Comparison of ENCODE assay signal across 11 mouse cellular contexts in genomic region chr7:24371012-24371808, GRCm38 (mm10). TPM values are rescaled to one million over a fixed set of nuclear protein-coding genes. Genes with fewer than 3 reads are reported as not detected.
DNase-seq lines count a peak whose midpoint lies in the region; ATAC-seq and TF ChIP-seq lines count a peak whose summit lies in the region.
"Had no signal": no experiment of that assay in that cellular context is flagged by ENCODE, and none has a peak within 500 bp of the region (broad histone marks: within the 10 kb centered on the region; RNA-seq: fewer than 3 reads in every experiment).

No protein-coding gene starts in this region.

- H3K4me2 ChIP-seq in heart, embryonic 15.5 days = 0 out of 2 replicates have a peak overlapping the region, but pooled peaks have one; percentile 16
- H3K4me2 ChIP-seq in myocyte (ENCODE audit: low read depth) = peak overlapping the region; percentile 86
- H3K4me2 ChIP-seq: midbrain, embryonic 13.5 days had no signal

- H3K79me2 ChIP-seq in myocyte (ENCODE audit: control insufficient read depth, insufficient read depth) = peaks cover 33% of the 10 kb centered on the region

- H3K36me3 ChIP-seq in heart, embryonic 15.5 days = no peaks in the 10 kb centered on the region
- H3K36me3 ChIP-seq in myocyte (ENCODE audit: control insufficient read depth, insufficient read depth) = no peaks in the 10 kb centered on the region
- H3K36me3 ChIP-seq: midbrain, embryonic 13.5 days had no signal

- peak overlapping the region; percentile 59 for H3ac ChIP-seq in myocyte (ENCODE audit: control insufficient read depth, insufficient read length)

- 56% methylated on average over 7 of the region's 7 CpGs for WGBS in heart, embryonic 15.5 days

- peaks cover 11% of the 10 kb centered on the region for H3K4me1 ChIP-seq in heart, embryonic 15.5 days (replicated peaks)

- H3K9ac ChIP-seq in heart, embryonic 15.5 days = no peak overlapping the region
- H3K9ac ChIP-seq: midbrain, embryonic 13.5 days had no signal

- no peak for TF ChIP-seq POLR2A in myocyte (IDR thresholded peaks at IDR 0.05; ENCODE audit: insufficient read length, low read depth)

- no peaks in the 10 kb centered on the region for H3K9me3 ChIP-seq in heart, embryonic 15.5 days (replicated peaks)
- H3K9me3 ChIP-seq: midbrain, embryonic 13.5 days had no signal

- H3K27ac ChIP-seq in heart, embryonic 15.5 days = no peak overlapping the region
- H3K27ac ChIP-seq: midbrain, embryonic 13.5 days had no signal

- no peak for DNase-seq in heart, adult 9 months (ENCODE audit: low spot score in 2 of 2)
- peak; percentile 51 for DNase-seq in CD4-positive helper T cell, adult 2 months (ENCODE audit: low read depth, low spot score)
- DNase-seq in urinary bladder, adult 2 months (ENCODE audit: low spot score) = no peak
- DNase-seq in cerebellum, adult 9-11 months = no peak
- no peak for DNase-seq in adrenal gland, postnatal 36 days
- DNase-seq: cerebellum, adult 8-10 months; kidney, adult 2 months had no signal

- no peak for ATAC-seq in heart, embryonic 15.5 days (replicated peaks; ENCODE audit: insufficient number of reproducible peaks, insufficient read depth, low FRiP score, low read depth)
- peak; percentile 66 for ATAC-seq in erythroblast, adult 5-6 weeks (replicated peaks; ENCODE audit: low FRiP score, poor library complexity, severe bottlenecking)
- ATAC-seq: midbrain, embryonic 13.5 days had no signal

- H3K4me3 ChIP-seq in heart, embryonic 15.5 days = peak overlapping the region; percentile 32; the same call in 1 of the 2 replicates
- peak overlapping the region; percentile 56 for H3K4me3 ChIP-seq in myocyte
- H3K4me3 ChIP-seq: midbrain, embryonic 13.5 days had no signal

- no peaks in the 10 kb centered on the region for H3K27me3 ChIP-seq in heart, embryonic 15.5 days
- no peaks in the 10 kb centered on the region for H3K27me3 ChIP-seq in myocyte (ENCODE audit: control insufficient read depth, insufficient read depth, insufficient read length)
- H3K27me3 ChIP-seq: midbrain, embryonic 13.5 days had no signal

TF ChIP-seq in myocyte, 11 proteins besides CTCF, POLR2A, EP300 and RAD21:
- TF ChIP-seq MAX (IDR thresholded peaks at IDR 0.05; ENCODE audit: low read depth) (no peak), POLR2AphosphoS2 (IDR thresholded peaks at IDR 0.05; ENCODE audit: insufficient read length, low read depth) (no peak), REST (IDR thresholded peaks at IDR 0.05; ENCODE audit: insufficient read depth, insufficient read length) (no peak), MYOD1 (IDR thresholded peaks at IDR 0.05; ENCODE audit: control insufficient read depth in 1 of 3, insufficient read length in 2 of 3, low read depth in 2 of 3) (no peak), E2F4 (IDR thresholded peaks at IDR 0.05; ENCODE audit: insufficient read depth) (no peak)
TF ChIP-seq in myocyte: peak in this region for 0.

RNA-seq across cellular contexts. Expression of gene Kcnn4, which starts 1.1 kb away (rescaled TPM):
- 1.7 and 8.5 TPM in 2 replicates for polyA plus RNA-seq in heart, embryonic 15.5 days (2015; fragmentation: Nextera tagmentation; extraction: Ambion mirVana)
- total RNA-seq in erythroblast, adult 5-6 weeks (2015; ENCODE audit: low replicate concordance) = 102 and 125 TPM in 2 replicates
- 244 and 272 TPM in 2 replicates for total RNA-seq in erythroblast, adult 5-6 weeks (2017; ENCODE audit: low replicate concordance)
- polyA plus RNA-seq in myocyte (2012; fragmentation: generic; extraction: Trizol) = 37.4 TPM
- 47.4 and 50.6 TPM in 2 replicates for polyA plus RNA-seq in urinary bladder, adult 2 months (2012; rRNA removed)
- 1 to 10 TPM in 1 of 2 experiments, under 1 TPM in 1; 0.79 to 1.3 TPM for total RNA-seq in adrenal gland, postnatal 36 days (2021)

RNA-seq across cellular contexts. Expression of gene Lypd5, which starts 22.2 kb away (rescaled TPM):
- polyA plus RNA-seq in heart, embryonic 15.5 days (2015; fragmentation: Nextera tagmentation; extraction: Ambion mirVana) = 0.09 TPM in 1 of 2 replicates, not detected in the other
- not detected in 2 replicates for total RNA-seq in erythroblast, adult 5-6 weeks (2015; ENCODE audit: low replicate concordance)
- not detected in 2 replicates for total RNA-seq in erythroblast, adult 5-6 weeks (2017; ENCODE audit: low replicate concordance)
- polyA plus RNA-seq in myocyte (2012; fragmentation: generic; extraction: Trizol) = not detected
- polyA plus RNA-seq in urinary bladder, adult 2 months (2012; rRNA removed) = not detected in 2 replicates
- not detected for total RNA-seq in adrenal gland, postnatal 36 days (2021)
- polyA plus RNA-seq: kidney, adult 2 months; midbrain, embryonic 13.5 days had no signal

RNA-seq across cellular contexts. Expression of gene Smg9, which starts 28.2 kb away (rescaled TPM):
- 17.1 and 23.8 TPM in 2 replicates for polyA plus RNA-seq in heart, embryonic 15.5 days (2015; fragmentation: Nextera tagmentation; extraction: Ambion mirVana)
- total RNA-seq in erythroblast, adult 5-6 weeks (2015; ENCODE audit: low replicate concordance) = 9.6 and 11.1 TPM in 2 replicates
- total RNA-seq in erythroblast, adult 5-6 weeks (2017; ENCODE audit: low replicate concordance) = 13.3 and 16.0 TPM in 2 replicates
- 17.4 TPM for polyA plus RNA-seq in myocyte (2012; fragmentation: generic; extraction: Trizol)
- polyA plus RNA-seq in urinary bladder, adult 2 months (2012; rRNA removed) = 37.6 and 37.7 TPM in 2 replicates
- total RNA-seq in adrenal gland, postnatal 36 days (2021) = 10 to 100 TPM; 17.8 to 21.1 TPM

RNA-seq across cellular contexts. Expression of gene Tescl, which starts 37.5 kb away (rescaled TPM):
- polyA plus RNA-seq in heart, embryonic 15.5 days (2015; fragmentation: Nextera tagmentation; extraction: Ambion mirVana) = 0.28 TPM in 1 of 2 replicates, not detected in the other
- not detected in 2 replicates for total RNA-seq in erythroblast, adult 5-6 weeks (2015; ENCODE audit: low replicate concordance)
- total RNA-seq in erythroblast, adult 5-6 weeks (2017; ENCODE audit: low replicate concordance) = not detected in 2 replicates
- 0.05 TPM for polyA plus RNA-seq in myocyte (2012; fragmentation: generic; extraction: Trizol)
- polyA plus RNA-seq in urinary bladder, adult 2 months (2012; rRNA removed) = 0.19 TPM in 2 replicates
- under 1 TPM; 0.36 to 0.56 TPM for total RNA-seq in adrenal gland, postnatal 36 days (2021)
- polyA plus RNA-seq: midbrain, embryonic 13.5 days had no signal

RNA-seq across cellular contexts. Expression of gene Zfp94, which starts 54.7 kb away (rescaled TPM):
- polyA plus RNA-seq in heart, embryonic 15.5 days (2015; fragmentation: Nextera tagmentation; extraction: Ambion mirVana) = 4.3 and 5.5 TPM in 2 replicates
- 1.0 TPM in 1 of 2 replicates, not detected in the other for total RNA-seq in erythroblast, adult 5-6 weeks (2015; ENCODE audit: low replicate concordance)
- total RNA-seq in erythroblast, adult 5-6 weeks (2017; ENCODE audit: low replicate concordance) = 0.34 and 1.3 TPM in 2 replicates
- 2.1 TPM for polyA plus RNA-seq in myocyte (2012; fragmentation: generic; extraction: Trizol)
- 10.5 and 11.0 TPM in 2 replicates for polyA plus RNA-seq in urinary bladder, adult 2 months (2012; rRNA removed)
- 1 to 10 TPM; 3.1 to 4.0 TPM for total RNA-seq in adrenal gland, postnatal 36 days (2021)
